Mouse (Mus musculus) embryonic facial prominence, embryonic 14.5 days (tissue): ENCODE data around the gene Atr. TPM values are rescaled to one million over a fixed set of nuclear protein-coding genes. Genes with fewer than 3 reads are reported as not detected.
A peak's percentile ranks its signal among the peaks of the same experiment; 100 is the strongest.

ENCODE experiments used
- ATAC-seq: fragments of 200-750 bp; cut with Nextera tagmentation; 2 replicates; pipeline ENCODE4 v1.8.0; 2017; ENCODE audit warnings: low read depth, moderate number of reproducible peaks, moderate TSS enrichment
- DNase-seq: peaks from one replicate; pipeline ENCODE4 v3.0.0-alpha.2; 2015; ENCODE audit warnings: low spot score
- H3K27ac ChIP-seq: fragments of 300-500 bp; sonication (generic); replicated peaks from 2 replicates; pipeline ENCODE4 v1.5.1; 2014; ENCODE audit warnings: low read depth, mild to moderate bottlenecking, low read length, moderate library complexity
- H3K27me3 ChIP-seq: fragments of 300-500 bp; sonication (generic); replicated peaks from 2 replicates; pipeline ENCODE4 v1.6.1; 2014; ENCODE audit warnings: low read length; ENCODE audit not compliant: control insufficient read depth, insufficient read depth
- H3K36me3 ChIP-seq: fragments of 300-500 bp; sonication (generic); 2 replicates; pipeline ENCODE4 v1.6.1; 2014; ENCODE audit warnings: low read length, mixed read lengths; ENCODE audit not compliant: control insufficient read depth, insufficient read depth
- H3K4me1 ChIP-seq: fragments of 300-500 bp; sonication (generic); 2 replicates; pipeline ENCODE4 v1.6.1; 2014; ENCODE audit warnings: antibody characterized with exemption, low read length; ENCODE audit not compliant: control insufficient read depth, insufficient read depth
- H3K4me2 ChIP-seq: fragments of 300-500 bp; sonication (generic); 2 replicates; pipeline ENCODE4 v1.6.1; 2014; ENCODE audit warnings: low read depth, mild to moderate bottlenecking, low read length, moderate library complexity, mixed read lengths
- H3K4me3 ChIP-seq: fragments of 300-500 bp; sonication (generic); 2 replicates; pipeline ENCODE4 v1.5.1; 2014; ENCODE audit warnings: low read depth, mild to moderate bottlenecking, low read length
- H3K9ac ChIP-seq: fragments of 300-500 bp; sonication (generic); 2 replicates; pipeline ENCODE4 v1.6.1; 2014; ENCODE audit warnings: low read depth, mild to moderate bottlenecking, low read length, moderate library complexity, mixed read lengths
- H3K9me3 ChIP-seq: fragments of 300-500 bp; sonication (generic); 2 replicates; pipeline ENCODE4 v1.6.1; 2016; ENCODE audit warnings: low read length; ENCODE audit not compliant: control insufficient read depth
- WGBS: fragments of 180-500 bp; shearing (Covaris S2); extraction: QIAGEN DNeasy Blood & Tissue Kit; methylation state at CpG from one replicate; pipeline ENCODE4 v1.1.7; 2014; 5-methylcytosine and 5-hydroxymethylcytosine counted together
- polyA plus RNA-seq: library from polyadenylated mRNA; unstranded; fragments of >200 nt; fragmentation: Nextera tagmentation; extraction: Ambion mirVana; gene quantifications from 2 replicates; pipeline ENCODE4 v1.2.1, GENCODE M21; 2014

Gene Atr
- 14.0 and 14.8 TPM in 2 replicates for polyA plus RNA-seq

DNA sequence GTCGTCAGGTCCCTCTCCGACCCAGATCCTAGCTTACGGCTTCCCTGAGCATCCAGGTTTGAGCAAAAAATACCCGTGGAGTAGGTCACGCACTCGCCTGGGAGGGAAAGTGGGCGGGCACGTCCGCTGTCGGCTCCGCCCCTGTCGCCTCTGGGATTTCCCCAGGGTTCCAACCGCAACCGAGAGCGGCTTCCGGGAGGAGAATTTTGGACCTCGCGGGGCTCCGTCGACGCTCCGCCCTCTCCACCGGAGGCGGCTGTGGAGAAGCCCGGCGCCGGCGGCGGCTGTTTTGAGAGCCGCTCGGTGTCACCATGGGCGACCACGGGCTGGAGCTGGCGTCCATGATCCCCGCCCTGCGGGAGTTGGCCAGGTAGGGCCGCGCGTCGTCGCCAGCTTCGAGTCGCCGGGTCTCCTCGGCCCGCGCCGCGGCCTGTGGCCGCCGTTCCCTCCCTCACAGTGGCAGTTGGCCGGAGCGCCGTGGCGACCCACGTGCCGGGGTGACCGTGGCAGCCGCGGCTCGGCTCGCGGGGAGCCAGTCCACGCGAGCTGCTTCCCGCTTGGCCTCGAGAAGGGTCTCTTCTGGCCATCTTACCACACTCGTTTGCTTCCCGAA lies at the start of gene Atr:
Gene Atr (plus strand): TSS at position 184 of the 613 bp plus-strand sequence.
- peak within 1 kb of the TSS; percentile 89 for H3K4me3 ChIP-seq
- DNase-seq (peak; percentile 95), ATAC-seq (peak; percentile 90)
- under 1% methylated on average over 26 of the region's 69 CpGs for WGBS
- peaks cover 2% of the 10 kb centered on the region; the same call in 1 of the 2 replicates for H3K36me3 ChIP-seq
- peak within 1 kb of the TSS; percentile 68 for H3K4me2 ChIP-seq
- H3K27me3 ChIP-seq: no peaks in the 10 kb centered on the region
- H3K9me3 ChIP-seq: no peaks in the 10 kb centered on the region
- peak within 1 kb of the TSS; percentile 74 for H3K27ac ChIP-seq
- no peaks in the 10 kb centered on the region for H3K4me1 ChIP-seq
- peak within 1 kb of the TSS; percentile 86 for H3K9ac ChIP-seq

GRCm38 (mm10) chr9:95809596-95809995 lies 47.8 kb upstream of the Atr start:
- WGBS: 69% methylated on average over 4 of the region's 4 CpGs
- no peak for ATAC-seq
- H3K4me1 ChIP-seq: no peaks in the 10 kb centered on the region; the same call in 1 of the 2 replicates
- no peak overlapping the region for H3K27ac ChIP-seq
- no peak overlapping the region for H3K4me3 ChIP-seq
- peak; percentile 23 for DNase-seq
- H3K36me3 ChIP-seq: no peaks in the 10 kb centered on the region
- H3K4me2 ChIP-seq: no peak overlapping the region
- 0 out of 2 replicates have a peak, but pooled peaks cover 2% of the 10 kb centered on the region for H3K9me3 ChIP-seq
- no peaks in the 10 kb centered on the region for H3K27me3 ChIP-seq
- H3K9ac ChIP-seq: no peak overlapping the region

GRCm38 (mm10) chr9:95811817-95812216 lies 45.6 kb upstream of the Atr start:
- H3K27me3 ChIP-seq: no peaks in the 10 kb centered on the region
- no peak for DNase-seq
- no peak overlapping the region for H3K27ac ChIP-seq
- 0 out of 2 replicates have a peak, but pooled peaks cover 2% of the 10 kb centered on the region for H3K9me3 ChIP-seq
- H3K36me3 ChIP-seq: no peaks in the 10 kb centered on the region
- 86% methylated on average over 4 of the region's 4 CpGs for WGBS
- ATAC-seq: no peak
- no peak overlapping the region for H3K4me3 ChIP-seq
- H3K9ac ChIP-seq: no peak overlapping the region
- no peak overlapping the region for H3K4me2 ChIP-seq
- H3K4me1 ChIP-seq: no peaks in the 10 kb centered on the region; the same call in 1 of the 2 replicates

DNA sequence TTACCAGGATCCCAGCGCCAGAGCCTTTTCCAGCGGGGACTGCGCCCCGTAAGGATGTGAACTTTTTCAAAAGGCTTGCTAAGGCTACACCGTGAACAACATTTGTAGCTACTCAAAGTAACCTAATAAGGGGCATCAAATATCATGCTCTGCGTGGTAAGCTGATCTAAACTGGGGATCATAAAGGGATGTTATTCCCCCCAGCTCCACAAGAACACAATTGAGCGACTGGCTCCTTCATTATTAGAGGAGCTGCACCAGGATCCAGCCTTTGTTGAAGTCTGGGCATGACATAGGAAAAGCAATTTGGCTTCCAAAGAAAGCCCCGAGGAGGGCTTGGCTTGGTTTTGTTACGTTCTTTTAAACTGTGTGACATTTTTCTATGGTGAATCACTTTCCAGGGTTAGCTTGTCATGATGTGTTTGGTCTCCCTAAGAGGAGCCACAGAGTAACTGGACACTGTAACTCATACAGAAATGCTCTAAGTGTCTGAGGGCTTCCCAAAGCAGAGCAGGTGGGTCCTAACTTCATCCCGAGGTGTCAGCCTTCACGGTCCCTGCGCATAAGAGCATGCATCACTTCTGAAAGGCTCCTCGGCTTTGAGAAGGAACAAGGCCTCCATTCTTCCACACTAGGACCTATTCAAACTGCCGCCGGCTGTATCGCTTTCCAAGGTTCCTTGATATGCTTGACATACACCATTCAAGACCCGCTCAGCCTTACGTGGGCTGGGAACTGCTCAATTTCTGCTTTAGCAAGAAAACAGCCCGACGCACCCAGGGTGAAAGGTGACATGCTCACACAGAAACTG lies 43.5 kb upstream of the Atr start:
- 37% methylated on average over 20 of the region's 20 CpGs for WGBS
- H3K27ac ChIP-seq: no peak overlapping the region
- peak; percentile 54 for DNase-seq

DNA sequence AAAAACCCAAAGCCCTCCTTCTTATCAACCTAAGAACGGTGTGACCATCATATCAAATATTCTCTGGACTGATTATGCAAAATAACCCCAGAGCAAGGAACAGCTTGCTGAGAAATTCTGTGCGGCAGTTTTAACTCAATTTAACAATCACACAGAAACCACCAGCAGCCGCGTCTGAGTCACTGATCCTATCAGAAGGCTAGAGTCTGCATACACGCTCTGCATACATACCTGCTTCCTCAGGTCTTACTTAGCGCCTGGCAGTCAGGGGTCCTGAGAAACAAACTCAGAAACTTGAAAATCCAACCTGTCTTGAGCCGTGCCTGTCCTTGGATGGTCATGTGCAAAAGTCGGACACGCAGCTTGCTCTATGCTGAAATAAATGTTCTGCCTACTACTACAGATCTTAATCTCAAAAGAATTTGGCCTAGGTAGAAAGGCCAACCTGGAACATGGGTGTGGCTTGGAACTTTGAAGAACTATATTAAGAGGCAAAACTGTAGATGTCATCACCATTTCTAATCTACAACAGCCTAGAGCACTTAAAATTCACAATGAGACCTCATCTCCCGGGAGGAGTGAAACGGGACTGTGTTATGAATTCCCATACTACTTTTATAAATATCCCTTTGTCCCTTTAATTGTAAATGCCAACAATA lies 42.3 kb upstream of the Atr start:
- Histone ChIP-seq H3K9me3 (0 out of 2 replicates have a peak, but pooled peaks cover 2% of the 10 kb centered on the region), H3K27ac (no peak overlapping the region), H3K4me1 (no peaks in the 10 kb centered on the region; the same call in 1 of the 2 replicates), H3K4me3 (no peak overlapping the region), H3K36me3 (no peaks in the 10 kb centered on the region), H3K4me2 (no peak overlapping the region), H3K9ac (no peak overlapping the region), H3K27me3 (no peaks in the 10 kb centered on the region)
- DNase-seq: no peak
- no peak for ATAC-seq
- 75% methylated on average over 11 of the region's 11 CpGs for WGBS

More for the DNA sequence above, 43.5 kb upstream of the Atr start:
- Histone ChIP-seq H3K27me3 (no peaks in the 10 kb centered on the region), H3K36me3 (no peaks in the 10 kb centered on the region), H3K9me3 (0 out of 2 replicates have a peak, but pooled peaks cover 2% of the 10 kb centered on the region), H3K4me2 (no peak overlapping the region), H3K4me1 (no peaks in the 10 kb centered on the region; the same call in 1 of the 2 replicates), H3K9ac (0 out of 2 replicates have a peak overlapping the region, but pooled peaks have one; percentile 14), H3K4me3 (no peak overlapping the region)
- ATAC-seq: peak; percentile 73

DNA sequence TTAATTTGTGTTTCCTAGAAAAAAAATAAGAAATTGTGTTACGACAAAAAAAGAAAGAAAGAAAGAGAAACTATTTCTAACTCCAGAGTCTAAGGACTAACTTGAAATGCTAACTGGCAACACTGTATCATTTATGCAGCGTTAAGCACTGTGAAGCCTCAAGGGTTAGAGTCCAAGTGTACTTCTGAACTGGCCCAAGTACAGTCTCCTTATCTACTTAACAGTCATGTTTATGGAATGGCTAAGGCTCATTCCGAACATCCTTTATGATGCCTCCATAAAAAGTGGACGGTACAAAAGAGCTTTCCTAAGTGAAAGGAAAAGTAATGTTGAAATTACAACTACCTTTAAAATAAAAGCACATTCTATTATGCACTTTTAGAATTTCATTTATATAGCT lies 41.7 kb upstream of the Atr start:
- no peak overlapping the region for H3K4me3 ChIP-seq
- DNase-seq (no peak), ATAC-seq (no peak)
- no peaks in the 10 kb centered on the region for H3K36me3 ChIP-seq
- no peak overlapping the region for H3K27ac ChIP-seq
- H3K27me3 ChIP-seq: no peaks in the 10 kb centered on the region
- WGBS: 88% methylated on average over 4 of the region's 4 CpGs
- no peak overlapping the region for H3K9ac ChIP-seq
- 0 out of 2 replicates have a peak, but pooled peaks cover 2% of the 10 kb centered on the region for H3K9me3 ChIP-seq
- no peaks in the 10 kb centered on the region; the same call in 1 of the 2 replicates for H3K4me1 ChIP-seq
- H3K4me2 ChIP-seq: no peak overlapping the region

DNA sequence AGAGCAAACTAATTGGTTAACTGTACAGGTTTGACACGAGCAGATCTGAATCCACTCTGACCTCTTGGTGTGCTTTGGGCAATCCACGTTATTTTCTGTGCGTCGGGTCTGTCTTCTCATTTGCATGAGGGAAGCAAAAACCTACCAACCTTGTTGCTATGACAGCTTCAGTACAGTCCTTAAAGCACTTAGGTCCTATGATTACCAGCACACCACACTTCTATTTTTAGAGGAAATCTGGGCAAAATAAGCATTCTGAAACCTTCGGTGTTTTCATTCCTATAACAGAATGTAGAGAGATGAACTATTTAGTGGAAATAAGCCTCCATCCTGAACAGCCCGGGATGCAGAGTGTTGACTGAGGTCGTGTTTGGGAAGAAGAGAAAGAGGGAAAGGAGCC lies 34.9 kb upstream of the Atr start:
- Histone ChIP-seq H3K4me2 (no peak overlapping the region), H3K9me3 (no peaks in the 10 kb centered on the region), H3K4me3 (no peak overlapping the region), H3K27ac (no peak overlapping the region), H3K36me3 (no peaks in the 10 kb centered on the region), H3K9ac (no peak overlapping the region), H3K4me1 (no peaks in the 10 kb centered on the region), H3K27me3 (no peaks in the 10 kb centered on the region)
- no peak for ATAC-seq
- 78% methylated on average over 7 of the region's 7 CpGs for WGBS
- no peak for DNase-seq

DNA sequence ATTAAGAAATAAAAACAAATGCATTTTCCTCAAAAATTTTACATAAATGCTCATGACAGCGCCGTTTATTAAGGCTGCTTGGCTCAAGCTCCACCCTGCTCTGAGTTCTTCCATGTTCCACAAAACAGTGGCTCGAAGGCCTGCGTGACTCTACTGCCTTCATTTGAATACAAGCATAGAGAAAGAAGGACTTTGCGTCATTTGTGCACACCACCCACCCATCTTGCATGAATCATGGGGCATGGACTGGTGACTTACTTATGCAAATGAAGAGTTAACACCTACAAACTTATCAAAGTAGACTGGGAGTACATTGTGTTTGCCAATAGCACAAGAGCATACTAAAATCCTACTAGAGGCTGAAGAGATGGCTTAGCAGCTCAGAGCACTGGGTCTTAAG lies 29.8 kb upstream of the Atr start:
- Histone ChIP-seq H3K9ac (no peak overlapping the region), H3K27ac (no peak overlapping the region), H3K27me3 (no peaks in the 10 kb centered on the region), H3K4me1 (no peaks in the 10 kb centered on the region), H3K36me3 (no peaks in the 10 kb centered on the region), H3K9me3 (no peaks in the 10 kb centered on the region), H3K4me3 (no peak overlapping the region), H3K4me2 (no peak overlapping the region)
- DNase-seq: no peak
- 93% methylated on average over 5 of the region's 5 CpGs for WGBS
- ATAC-seq: no peak
